ENCODE assay signal across 11 mouse cellular contexts in the genomic region with DNA sequence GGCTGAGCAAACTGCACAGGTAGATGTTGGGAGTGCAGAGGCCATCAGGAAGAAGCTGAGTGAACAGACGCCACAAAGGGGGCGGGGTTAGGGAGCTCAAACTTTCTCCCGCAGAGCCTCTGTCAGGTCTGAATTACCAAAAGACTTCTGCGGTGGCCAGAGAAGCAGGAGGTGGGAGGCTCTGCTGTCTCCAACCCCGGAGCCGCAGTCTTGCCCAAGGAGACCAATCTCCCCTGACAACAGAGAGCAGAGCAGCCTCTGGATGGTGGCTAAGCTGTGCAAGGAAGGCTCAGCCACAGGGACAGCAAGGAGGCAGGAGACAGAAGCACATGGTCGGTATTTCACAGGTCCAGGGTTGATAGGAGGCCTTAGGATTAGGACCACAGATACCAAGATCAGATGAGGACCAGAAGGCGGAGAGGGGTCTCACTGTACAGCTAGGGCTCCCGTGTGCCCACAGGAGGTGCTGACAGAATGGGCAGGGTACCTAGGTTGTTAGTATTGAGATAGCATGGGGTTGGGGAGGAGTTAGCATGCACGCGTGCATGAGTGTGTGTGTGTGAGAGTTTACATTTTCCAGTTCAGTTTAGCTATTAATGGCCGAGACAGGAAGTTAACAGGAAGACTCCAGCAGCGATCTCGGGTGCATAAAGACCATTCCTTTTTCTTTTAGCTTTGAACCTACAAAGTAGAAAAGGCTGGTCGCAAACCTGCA. TPM values are rescaled to one million over a fixed set of nuclear protein-coding genes. Genes with fewer than 3 reads are reported as not detected.
DNase-seq lines count a peak whose midpoint lies in the region; ATAC-seq and TF ChIP-seq lines count a peak whose summit lies in the region.
"Had no signal": no experiment of that assay in that cellular context is flagged by ENCODE, and none has a peak within 500 bp of the region (broad histone marks: within the 10 kb centered on the region; RNA-seq: fewer than 3 reads in every experiment).

No protein-coding gene starts in this region.

- TF ChIP-seq CTCF in thymus, adult 2 months (IDR thresholded peaks at IDR 0.05; ENCODE audit: borderline replicate concordance, control insufficient read depth, extremely low read depth, insufficient read depth, low read length, poor library complexity) = no peak

- no peak overlapping the region for H3K4me3 ChIP-seq in heart, embryonic 13.5 days
- no peak overlapping the region for H3K4me3 ChIP-seq in thymus, adult 2 months (ENCODE audit: control insufficient read depth, insufficient read depth, low read length)
- H3K4me3 ChIP-seq in limb, embryonic 14.5 days (replicated peaks; ENCODE audit: low read length) = no peak overlapping the region
- H3K4me3 ChIP-seq: gastrocnemius, adult 2 months had no signal

- H3K4me2 ChIP-seq in heart, embryonic 13.5 days = peak overlapping the region; percentile 18; the same call in 1 of the 2 replicates
- H3K4me2 ChIP-seq in limb, embryonic 14.5 days (replicated peaks; ENCODE audit: low read depth, low read length, severe bottlenecking) = no peak overlapping the region

- intact Hi-C loops in heart, postnatal 14 days (cut with DNase I) = no loop called here

- peaks cover 16% of the 10 kb centered on the region for H3K4me1 ChIP-seq in heart, embryonic 13.5 days
- H3K4me1 ChIP-seq in thymus, adult 2 months (replicated peaks; ENCODE audit: control insufficient read depth, insufficient read depth, low read length) = peaks cover 8% of the 10 kb centered on the region; the same call in 1 of the 2 replicates
- H3K4me1 ChIP-seq in limb, embryonic 14.5 days (ENCODE audit: control insufficient read depth, insufficient read depth, low read length) = no peaks in the 10 kb centered on the region

- no peak overlapping the region for H3K27ac ChIP-seq in heart, embryonic 13.5 days (replicated peaks)
- H3K27ac ChIP-seq in thymus, adult 2 months (ENCODE audit: control insufficient read depth, insufficient read depth, low read length) = no peak overlapping the region
- no peak overlapping the region for H3K27ac ChIP-seq in limb, embryonic 14.5 days (replicated peaks; ENCODE audit: low read depth, low read length)
- H3K27ac ChIP-seq: gastrocnemius, adult 2 months had no signal

- no peak for DNase-seq in heart, postnatal 14 days
- peak; percentile 44 for DNase-seq in thymus, postnatal 4 days
- no peak for DNase-seq in thymus, adult 2 months
- no peak for DNase-seq in limb, embryonic 14.5 days (ENCODE audit: low spot score)
- DNase-seq in adrenal gland, adult 2 months = no peak
- DNase-seq in natural killer cell, adult 2 months (ENCODE audit: low spot score in 2 of 2) = no peak
- DNase-seq in right cerebral cortex, postnatal 36 days (ENCODE audit: low spot score in 2 of 2) = no peak
- DNase-seq: cerebellum, postnatal 14 days; gastrocnemius, adult 2 months had no signal

- no peak for TF ChIP-seq POLR2A in thymus, adult 2 months (IDR thresholded peaks at IDR 0.05; ENCODE audit: control insufficient read depth, extremely low read depth, insufficient read depth, low read length, poor library complexity)
- no peak for TF ChIP-seq POLR2A in limb, embryonic 14.5 days (IDR thresholded peaks at IDR 0.05; ENCODE audit: borderline replicate concordance, extremely low read depth, insufficient read depth, insufficient read length)

- ATAC-seq in heart, embryonic 13.5 days (ENCODE audit: extremely low read depth, insufficient number of reproducible peaks, low FRiP score, low TSS enrichment) = no peak
- no peak for ATAC-seq in limb, embryonic 14.5 days (ENCODE audit: low FRiP score, low read depth)
- ATAC-seq: intestine, postnatal 0 days had no signal

- H3K9me3 ChIP-seq in heart, embryonic 13.5 days = no peaks in the 10 kb centered on the region
- no peaks in the 10 kb centered on the region for H3K9me3 ChIP-seq in limb, embryonic 14.5 days (ENCODE audit: control insufficient read depth, low read length)

- peaks cover 11% of the 10 kb centered on the region; the same call in 1 of the 2 replicates for H3K36me3 ChIP-seq in heart, embryonic 13.5 days
- no peaks in the 10 kb centered on the region for H3K36me3 ChIP-seq in thymus, adult 2 months (ENCODE audit: control insufficient read depth, insufficient read depth, low read length)
- H3K36me3 ChIP-seq in limb, embryonic 14.5 days (ENCODE audit: control insufficient read depth, insufficient read depth, low read length) = no peaks in the 10 kb centered on the region

- H3K27me3 ChIP-seq in heart, embryonic 13.5 days (replicated peaks) = no peaks in the 10 kb centered on the region
- H3K27me3 ChIP-seq in thymus, adult 2 months (ENCODE audit: control insufficient read depth, insufficient read depth, low read length) = no peaks in the 10 kb centered on the region
- no peaks in the 10 kb centered on the region for H3K27me3 ChIP-seq in limb, embryonic 14.5 days (ENCODE audit: control insufficient read depth, insufficient read depth, low read length)

- 37% methylated on average over 15 of the region's 15 CpGs for WGBS in heart, embryonic 13.5 days
- 20% methylated on average over 15 of the region's 15 CpGs for WGBS in thymus, adult 2 months
- 47% methylated on average over 15 of the region's 15 CpGs for WGBS in limb, embryonic 14.5 days

- peak overlapping the region; percentile 37; the same call in 1 of the 2 replicates for H3K9ac ChIP-seq in heart, embryonic 13.5 days
- H3K9ac ChIP-seq in limb, embryonic 14.5 days (ENCODE audit: low read depth, low read length, severe bottlenecking) = 0 out of 2 replicates have a peak overlapping the region, but pooled peaks have one; percentile 31

RNA-seq across cellular contexts. Expression of gene Raver1, which starts 8.8 kb away (rescaled TPM):
- 45.2 and 47.3 TPM in 2 replicates for polyA plus RNA-seq in heart, embryonic 13.5 days (2015; fragmentation: Nextera tagmentation; extraction: Ambion mirVana)
- total RNA-seq in heart, postnatal 14 days (2021) = 10 to 100 TPM; 27.4 to 31.2 TPM
- polyA plus RNA-seq in thymus, adult 2 months (2012; rRNA removed) = 229 and 270 TPM in 2 replicates
- 94.0 and 125 TPM in 2 replicates for polyA plus RNA-seq in limb, embryonic 14.5 days (2012; rRNA removed)
- 74.7 and 76.3 TPM in 2 replicates for polyA plus RNA-seq in limb, embryonic 14.5 days (2014; fragmentation: Nextera tagmentation; extraction: Ambion mirVana)
- total RNA-seq in adrenal gland, adult 2 months (2021) = 10 to 100 TPM; 50.8 to 53.4 TPM
- polyA plus RNA-seq in adrenal gland, adult 2 months (2012; rRNA removed) = 52.8 and 76.4 TPM in 2 replicates

RNA-seq across cellular contexts. Expression of gene Gm38431, which starts 8.8 kb away (rescaled TPM):
- polyA plus RNA-seq in heart, embryonic 13.5 days (2015; fragmentation: Nextera tagmentation; extraction: Ambion mirVana) = 1.6 and 1.7 TPM in 2 replicates
- total RNA-seq in heart, postnatal 14 days (2021) = 1 to 10 TPM in 1 of 2 experiments, under 1 TPM in 1; 0.68 to 1.8 TPM
- polyA plus RNA-seq in thymus, adult 2 months (2012; rRNA removed) = 13.5 and 18.0 TPM in 2 replicates
- polyA plus RNA-seq in limb, embryonic 14.5 days (2012; rRNA removed) = 5.3 and 5.9 TPM in 2 replicates
- polyA plus RNA-seq in limb, embryonic 14.5 days (2014; fragmentation: Nextera tagmentation; extraction: Ambion mirVana) = 1.6 and 2.6 TPM in 2 replicates
- total RNA-seq in adrenal gland, adult 2 months (2021) = 1 to 10 TPM in 1 of 2 experiments, under 1 TPM in 1; 0.90 to 2.5 TPM
- polyA plus RNA-seq in adrenal gland, adult 2 months (2012; rRNA removed) = 68.5 and 74.0 TPM in 2 replicates

RNA-seq across cellular contexts. Expression of gene Fdx1l, which starts 27.2 kb away (rescaled TPM):
- polyA plus RNA-seq in heart, embryonic 13.5 days (2015; fragmentation: Nextera tagmentation; extraction: Ambion mirVana) = 51.1 and 53.4 TPM in 2 replicates
- total RNA-seq in heart, postnatal 14 days (2021) = 10 to 100 TPM; 25.4 to 26.8 TPM
- polyA plus RNA-seq in thymus, adult 2 months (2012; rRNA removed) = 52.0 and 67.8 TPM in 2 replicates
- 68.9 and 80.0 TPM in 2 replicates for polyA plus RNA-seq in limb, embryonic 14.5 days (2012; rRNA removed)
- 65.1 and 67.4 TPM in 2 replicates for polyA plus RNA-seq in limb, embryonic 14.5 days (2014; fragmentation: Nextera tagmentation; extraction: Ambion mirVana)
- total RNA-seq in adrenal gland, adult 2 months (2021) = 10 to 100 TPM; 40.7 to 48.6 TPM
- polyA plus RNA-seq in adrenal gland, adult 2 months (2012; rRNA removed) = 59.6 and 86.5 TPM in 2 replicates

RNA-seq across cellular contexts. Expression of gene Gm49373, which starts 27.7 kb away (rescaled TPM):
- polyA plus RNA-seq in heart, embryonic 13.5 days (2015; fragmentation: Nextera tagmentation; extraction: Ambion mirVana) = 0.36 and 0.55 TPM in 2 replicates
- under 1 TPM; 0.26 to 0.39 TPM for total RNA-seq in heart, postnatal 14 days (2021)
- 0.47 and 0.48 TPM in 2 replicates for polyA plus RNA-seq in thymus, adult 2 months (2012; rRNA removed)
- polyA plus RNA-seq in limb, embryonic 14.5 days (2012; rRNA removed) = 1.8 and 1.9 TPM in 2 replicates
- polyA plus RNA-seq in limb, embryonic 14.5 days (2014; fragmentation: Nextera tagmentation; extraction: Ambion mirVana) = 0.72 and 1.0 TPM in 2 replicates
- under 1 TPM; 0.24 to 0.43 TPM for total RNA-seq in adrenal gland, adult 2 months (2021)
- polyA plus RNA-seq in adrenal gland, adult 2 months (2012; rRNA removed) = 0.18 and 0.19 TPM in 2 replicates

RNA-seq across cellular contexts. Expression of gene Tyk2, which starts 30.4 kb away (rescaled TPM):
- polyA plus RNA-seq in heart, embryonic 13.5 days (2015; fragmentation: Nextera tagmentation; extraction: Ambion mirVana) = 13.7 and 14.0 TPM in 2 replicates
- total RNA-seq in heart, postnatal 14 days (2021) = 1 to 10 TPM; 9.2 TPM
- polyA plus RNA-seq in thymus, adult 2 months (2012; rRNA removed) = 50.7 and 51.1 TPM in 2 replicates
- 20.9 and 25.8 TPM in 2 replicates for polyA plus RNA-seq in limb, embryonic 14.5 days (2012; rRNA removed)
- polyA plus RNA-seq in limb, embryonic 14.5 days (2014; fragmentation: Nextera tagmentation; extraction: Ambion mirVana) = 10.6 and 11.4 TPM in 2 replicates
- 10 to 100 TPM; 12.7 to 14.6 TPM for total RNA-seq in adrenal gland, adult 2 months (2021)
- 23.5 and 25.8 TPM in 2 replicates for polyA plus RNA-seq in adrenal gland, adult 2 months (2012; rRNA removed)
